Mouse (Mus musculus) natural killer cell, adult 2 months (primary cell): Measurements from ENCODE around the gene Gipr.

ENCODE experiments used
- DNase-seq, 2 experiments: peaks; one replicate each; pipeline ENCODE4 v3.0.0; 2022; ENCODE audit warnings: low spot score in 2 of 2

Gipr gene

DNA sequence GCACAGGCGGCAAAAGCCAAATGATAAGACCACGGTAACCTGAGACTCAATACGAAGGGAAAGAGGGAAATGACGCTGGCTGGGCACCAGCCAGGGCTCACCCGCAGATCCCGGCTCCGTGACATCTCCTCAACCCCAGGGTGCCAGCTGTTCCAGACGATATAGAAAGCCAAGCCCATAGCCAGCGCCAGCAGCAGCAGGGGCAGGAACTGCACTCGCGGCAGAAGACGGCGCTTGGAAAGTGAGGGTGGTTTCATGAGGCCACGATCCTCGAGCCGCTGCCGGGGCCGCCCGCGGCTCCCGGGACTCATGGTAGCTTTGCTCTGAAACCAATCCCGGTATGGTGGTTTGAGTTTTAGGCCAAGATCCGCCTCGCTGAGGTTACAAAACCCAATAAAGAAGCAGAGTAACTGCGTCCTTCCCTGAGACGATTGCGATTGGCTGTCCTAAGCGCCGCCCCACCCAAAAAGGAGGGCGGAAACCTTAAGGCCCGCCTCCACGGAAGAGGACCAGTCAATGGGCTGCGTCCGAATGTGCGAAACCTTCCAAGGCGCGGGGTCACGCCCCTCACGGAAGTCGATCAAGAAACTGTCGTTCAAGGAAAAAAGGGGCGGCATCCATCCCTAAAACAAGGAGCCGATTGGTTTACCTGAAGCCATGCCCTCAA lies 16.9 kb downstream of the Gipr start, which contains the start of gene Qpctl:
Gene Qpctl, minus strand, starts transcription at position 417 of the 667 bp plus-strand sequence.
- peak; percentile 98 to 99 for DNase-seq

DNA sequence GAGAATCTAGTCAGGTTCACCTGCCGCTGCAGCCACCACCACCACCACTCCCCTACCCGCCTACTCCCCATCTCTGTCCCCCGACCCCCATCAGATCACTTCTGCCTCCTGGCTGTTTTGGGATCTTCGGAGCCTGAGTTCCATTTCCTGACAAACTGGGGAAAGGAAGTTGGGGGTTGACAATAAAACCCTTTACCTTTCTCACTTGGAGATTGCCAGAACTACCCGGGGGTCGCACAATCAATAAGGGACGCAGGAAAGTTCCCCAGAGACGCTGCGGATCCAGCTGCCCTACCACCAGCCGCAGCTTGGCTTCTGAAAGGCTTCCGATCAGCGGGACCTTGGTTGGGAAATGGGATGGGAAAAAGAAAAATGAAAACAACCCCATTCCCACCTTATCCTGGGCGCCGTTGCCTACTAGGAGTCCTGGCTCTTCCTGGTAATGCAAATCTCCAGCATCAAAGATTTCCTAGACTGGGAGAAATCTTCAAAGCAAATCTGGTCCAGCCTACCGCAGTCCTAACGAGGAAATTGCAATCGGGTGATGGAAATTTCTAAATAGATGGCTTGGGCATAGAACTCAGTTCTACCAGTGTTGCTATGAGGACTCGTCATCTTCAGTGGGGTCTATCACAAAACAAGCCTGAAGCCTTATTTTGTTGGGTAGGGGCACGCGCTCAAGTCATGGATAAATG lies 17.6 kb downstream of the Gipr start:
- DNase-seq = no peak

DNA sequence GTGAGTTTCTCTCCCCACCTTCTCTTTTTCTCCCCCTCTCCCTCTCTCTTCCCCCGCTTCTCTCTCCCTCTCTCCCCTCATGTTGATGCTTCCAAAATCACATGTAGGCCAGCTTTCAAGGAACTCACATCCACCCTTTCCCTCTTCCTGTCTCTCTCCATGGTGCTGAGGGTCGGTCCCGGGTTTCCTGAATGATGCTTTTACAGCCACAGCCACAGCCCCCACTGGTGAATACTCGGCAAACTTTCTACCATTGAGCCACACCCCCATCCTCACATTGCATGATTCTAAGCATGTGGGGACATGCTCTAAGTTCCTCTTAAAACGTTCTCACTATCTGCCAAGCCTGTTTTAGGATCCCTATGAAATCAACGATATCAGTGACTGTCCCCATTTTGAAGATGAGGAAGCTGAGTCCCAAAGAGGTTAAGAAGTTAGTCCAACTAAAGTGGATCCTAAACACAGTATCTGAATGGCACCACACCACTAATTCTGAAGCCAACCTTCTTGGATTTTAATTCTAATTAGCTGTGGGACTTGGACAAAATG lies 18.4 kb downstream of the Gipr start:
- no peak for DNase-seq

DNA sequence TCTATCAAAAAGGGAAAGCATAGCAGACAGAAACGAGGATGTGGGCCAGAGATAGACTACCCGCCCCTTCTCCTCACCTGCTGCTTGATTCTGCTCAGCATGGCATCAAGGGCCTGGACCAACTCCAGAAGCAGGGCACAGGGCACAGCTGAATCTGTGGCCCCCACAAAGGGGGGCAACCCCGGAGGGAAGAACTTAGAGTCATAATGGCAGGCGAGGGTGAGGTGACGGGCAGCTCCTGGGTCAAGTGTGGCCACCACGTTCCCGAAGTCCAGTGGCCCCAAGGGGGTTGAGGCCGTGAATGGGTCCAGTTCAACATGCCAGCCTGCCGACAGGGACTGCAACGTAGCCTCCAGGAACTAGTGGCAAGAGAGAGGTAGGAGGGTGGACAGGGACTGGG lies 19.1 kb downstream of the Gipr start:
- no peak for DNase-seq

DNA sequence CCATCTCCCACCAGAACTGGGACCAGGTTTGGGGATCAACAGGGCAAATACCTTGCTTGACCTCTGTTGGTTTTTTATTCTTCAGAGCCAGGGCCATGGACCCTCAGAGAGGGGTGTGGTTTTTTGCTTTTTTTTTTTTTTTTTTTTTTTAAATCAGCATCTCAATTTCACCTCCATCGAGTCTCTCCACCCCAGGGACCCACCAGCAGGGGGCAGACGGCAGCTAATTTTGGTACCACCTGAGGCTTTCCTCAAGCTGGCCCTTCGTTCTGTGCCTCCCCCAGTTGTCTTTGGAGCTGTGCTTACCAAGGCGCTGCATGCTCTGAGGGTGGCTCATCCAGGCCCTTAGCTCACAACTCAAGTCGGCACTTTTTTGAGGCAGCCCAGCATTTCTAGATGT lies 28.5 kb downstream of the Gipr start:
- DNase-seq = peak in 1 of 2 experiments; percentile 63

DNA sequence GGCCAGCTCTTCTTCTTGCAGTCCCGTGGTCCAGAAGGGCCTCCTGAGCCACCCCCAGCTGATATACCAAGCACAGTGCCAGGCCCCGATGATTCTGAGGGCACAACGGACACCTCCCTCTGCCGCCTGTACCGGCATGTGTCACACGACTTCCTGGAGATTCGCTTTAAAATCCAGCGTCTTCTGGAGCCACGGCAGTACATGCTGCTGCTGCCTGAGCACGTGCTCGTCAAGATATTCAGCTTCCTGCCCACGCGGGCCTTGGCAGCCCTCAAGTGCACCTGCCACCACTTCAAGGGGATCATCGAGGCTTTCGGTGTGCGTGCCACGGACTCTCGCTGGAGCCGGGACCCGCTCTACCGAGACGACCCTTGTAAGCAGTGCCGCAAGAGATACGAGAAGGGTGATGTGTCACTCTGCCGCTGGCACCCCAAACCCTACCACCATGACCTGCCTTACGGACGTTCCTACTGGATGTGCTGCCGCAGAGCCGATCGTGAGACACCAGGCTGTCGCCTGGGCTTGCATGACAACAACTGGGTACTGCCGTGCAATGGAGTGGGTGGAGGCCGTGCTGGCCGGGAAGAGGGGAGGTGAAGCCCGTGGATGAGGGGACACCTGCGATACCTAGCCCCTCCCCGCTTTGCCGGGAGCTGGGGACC lies 29.1 kb downstream of the Gipr start:
- DNase-seq = no peak

DNA sequence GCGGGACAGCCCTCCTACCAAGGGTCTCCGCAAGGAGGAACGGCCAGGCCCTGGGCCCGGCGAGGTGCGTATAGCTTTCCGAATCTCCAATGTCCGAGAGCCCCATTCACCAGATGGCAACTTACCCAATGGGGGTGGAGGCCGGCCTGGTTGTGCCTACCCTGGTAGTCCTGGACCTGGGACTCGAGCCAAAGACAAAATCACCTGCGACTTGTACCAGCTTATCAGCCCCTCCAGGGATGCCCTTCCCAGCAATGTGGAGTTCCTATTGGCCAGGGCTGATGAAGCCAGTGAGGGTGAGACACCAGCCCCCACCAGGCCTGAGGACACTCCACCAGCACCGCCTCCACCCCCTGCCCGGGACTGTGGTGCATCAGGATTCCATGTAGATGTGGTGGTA lies 29.8 kb downstream of the Gipr start:
- DNase-seq = no peak

DNA sequence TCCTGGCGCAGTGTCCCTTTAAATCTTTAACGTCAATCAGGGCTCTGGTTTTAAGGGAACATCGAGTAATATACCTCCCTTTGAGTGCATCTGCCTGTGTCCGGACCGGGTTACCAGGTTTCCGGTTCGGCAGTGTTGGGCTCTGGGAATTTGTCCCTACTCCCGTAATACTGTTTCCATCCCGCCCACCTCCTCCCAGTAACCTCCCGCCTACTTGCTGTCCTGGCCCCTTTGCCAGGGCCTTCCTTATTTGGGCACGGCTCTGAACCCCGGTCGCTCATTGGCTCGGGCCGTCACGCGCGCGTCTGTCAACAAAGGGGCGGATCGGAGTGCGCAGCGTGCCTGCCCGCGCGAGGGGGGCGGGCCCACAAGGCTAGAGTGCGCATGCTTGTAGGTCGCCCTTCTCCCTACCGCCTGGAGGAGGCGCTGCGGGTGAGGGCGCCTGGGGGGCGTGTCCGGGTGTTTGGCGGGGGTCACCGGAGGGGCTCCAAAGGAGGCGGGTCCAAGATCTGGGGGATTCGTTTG lies 34.5 kb downstream of the Gipr start:
- DNase-seq = peak; percentile 92 to 95

DNA sequence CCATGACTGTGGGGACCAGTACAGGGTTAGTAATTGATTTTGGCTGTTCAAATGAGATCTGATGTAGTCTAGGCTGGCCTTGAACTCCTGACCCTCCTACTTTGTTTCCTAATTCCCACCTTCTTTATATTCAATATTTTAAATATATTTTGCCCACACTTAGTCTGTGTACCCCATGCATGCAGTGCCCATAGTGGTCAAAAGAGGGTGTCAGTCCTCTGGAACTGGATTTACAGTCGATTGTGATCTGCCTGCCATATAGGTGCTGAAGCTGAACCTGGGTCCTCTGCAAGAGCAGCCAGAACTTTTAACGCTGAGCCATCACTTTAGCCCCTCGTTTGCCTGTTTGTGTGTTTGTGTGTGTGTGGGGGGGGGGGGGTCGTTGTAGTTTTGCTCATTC lies 35.3 kb downstream of the Gipr start:
- DNase-seq = peak in 1 of 2 experiments; percentile 19

DNA sequence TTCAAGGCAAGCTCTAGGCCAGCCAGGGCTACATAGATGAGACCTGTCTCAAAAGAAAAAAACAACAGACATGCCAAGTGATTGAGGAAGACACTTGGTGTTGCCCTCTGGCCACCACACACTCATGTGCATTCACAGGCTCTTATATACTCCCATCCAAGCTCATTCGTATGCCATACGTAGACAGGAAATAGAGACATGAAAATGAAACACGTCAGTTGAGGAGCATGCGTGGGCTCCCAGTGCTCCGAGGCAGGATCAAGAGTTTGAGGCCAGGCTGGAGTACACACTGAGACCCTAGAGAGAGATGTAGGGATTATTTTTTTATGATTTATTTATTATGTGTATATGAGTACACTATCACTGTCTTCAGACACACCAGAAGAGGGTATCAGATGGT lies 36.5 kb downstream of the Gipr start:
- no peak for DNase-seq

DNA sequence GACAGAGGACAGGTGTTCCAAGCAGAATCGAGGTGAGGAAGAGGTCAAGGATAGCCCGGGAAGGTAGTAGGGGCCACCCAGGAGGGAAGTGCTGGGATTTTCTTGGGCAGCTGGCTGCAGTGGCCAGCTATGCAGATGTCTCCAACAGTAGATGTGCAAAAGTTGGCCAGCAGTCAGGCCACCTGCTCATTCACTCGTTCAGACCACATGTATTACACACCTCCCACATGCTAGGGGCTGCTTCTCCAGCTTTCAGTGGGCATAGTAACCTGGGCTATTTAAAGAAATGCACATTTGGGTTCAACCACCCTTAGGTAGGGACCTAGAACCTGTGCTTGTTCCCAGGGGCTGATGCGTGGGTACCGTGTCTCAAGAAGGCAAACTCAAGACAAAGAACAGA lies 38.2 kb downstream of the Gipr start:
- no peak for DNase-seq

DNA sequence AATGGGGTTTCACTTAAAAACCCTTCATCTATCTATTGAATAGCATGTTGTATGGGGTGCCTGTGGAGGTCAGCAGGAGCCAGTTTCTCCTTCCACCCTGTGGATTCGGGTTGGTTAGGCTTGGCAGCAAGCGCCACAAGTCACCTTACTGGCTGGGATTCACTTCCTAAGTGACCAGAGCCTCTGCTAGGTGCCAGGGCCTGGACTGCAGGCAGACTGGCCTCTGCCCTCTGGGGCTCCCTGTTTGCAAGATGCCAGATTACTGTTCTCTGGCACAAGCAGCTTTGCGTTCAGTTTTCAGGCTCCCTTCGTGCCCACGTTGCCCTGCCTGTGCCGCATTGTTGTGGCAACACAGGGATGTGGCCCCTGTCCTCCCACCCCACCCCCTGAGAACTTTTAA lies 41.2 kb downstream of the Gipr start:
- DNase-seq = no peak

DNA sequence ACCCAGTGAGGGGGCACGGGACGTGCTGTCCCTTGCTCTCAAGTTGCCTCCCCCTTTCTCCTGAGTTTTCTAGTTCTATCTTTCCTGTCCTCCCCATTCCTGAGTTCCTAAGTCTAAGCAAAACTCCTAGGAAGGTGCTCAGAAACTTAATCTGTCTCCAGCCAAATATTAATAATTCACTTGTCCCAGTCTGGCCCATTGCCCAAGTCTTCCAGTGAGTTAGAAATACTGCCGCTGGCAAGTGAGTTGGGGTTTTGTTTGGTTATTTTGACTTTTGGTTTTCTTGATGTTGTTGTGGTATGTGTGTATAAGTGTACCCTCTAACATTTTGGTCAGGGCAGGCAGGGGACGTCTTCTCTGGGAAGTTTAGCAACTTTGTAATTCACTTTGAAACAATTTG lies 44.2 kb downstream of the Gipr start:
- DNase-seq = no peak

DNA sequence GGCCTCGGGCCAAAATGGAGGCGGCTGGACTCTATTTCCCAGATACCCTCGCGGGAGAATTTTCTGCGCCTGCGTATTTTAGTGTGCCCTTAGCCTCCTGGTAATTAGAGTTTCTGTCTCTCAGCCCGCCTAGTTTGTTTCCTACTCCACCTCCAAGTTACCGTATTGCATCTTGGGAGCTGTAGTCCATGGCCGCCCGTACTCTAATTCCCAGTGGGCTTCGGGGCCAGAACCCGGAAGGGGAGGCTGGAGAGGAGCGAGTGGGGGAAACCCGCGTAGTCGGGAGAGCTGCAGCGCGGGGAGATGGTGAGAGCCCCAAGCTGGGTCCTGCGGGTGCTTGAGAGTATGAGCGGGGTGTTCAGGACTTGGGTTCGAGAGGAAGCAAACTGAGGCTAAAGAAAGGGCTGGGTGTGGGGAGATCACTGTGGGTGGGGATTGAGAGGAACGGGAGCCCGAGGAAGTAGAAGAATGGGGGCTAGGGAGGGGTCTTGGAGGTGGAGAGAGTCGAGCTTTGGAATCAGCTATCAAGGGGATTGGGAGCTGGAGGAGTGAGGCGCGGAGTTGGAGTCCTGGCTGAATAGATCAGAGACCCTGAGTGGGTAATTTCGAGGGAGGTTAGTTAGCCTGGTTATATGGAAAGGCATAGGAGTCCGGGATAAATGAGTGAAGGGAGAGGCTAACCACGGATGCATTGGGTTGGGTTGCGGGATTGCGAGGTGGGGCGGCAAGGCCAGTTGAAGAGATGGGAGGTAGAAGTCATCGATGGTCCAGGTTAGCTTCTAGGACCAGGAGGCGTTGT lies 46.1 kb downstream of the Gipr start, which contains the start of gene Fbxo46:
Gene Fbxo46, plus strand, starts transcription at position 229 of the 799 bp plus-strand sequence.
- DNase-seq = peak; percentile 94 to 95

DNA sequence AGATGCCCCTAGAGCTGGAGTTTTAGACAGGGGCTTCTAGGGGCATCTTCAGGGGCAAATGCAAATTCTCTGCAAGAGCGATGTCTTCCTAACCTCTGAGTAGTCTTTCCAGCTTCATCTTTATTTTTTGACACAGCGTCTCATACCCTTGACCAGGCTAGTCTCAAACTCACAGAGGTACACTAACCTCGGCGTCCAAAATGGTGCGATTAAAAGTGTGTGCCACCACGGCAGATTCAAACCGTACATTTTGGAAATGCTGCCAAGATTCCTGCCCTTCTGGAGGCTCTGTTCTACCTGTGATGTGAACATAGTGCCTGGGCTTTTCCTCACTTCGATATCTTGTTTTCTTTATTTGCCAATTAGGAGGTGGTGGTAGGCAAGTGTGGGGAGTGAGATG lies 46.8 kb downstream of the Gipr start:
- no peak for DNase-seq

DNA sequence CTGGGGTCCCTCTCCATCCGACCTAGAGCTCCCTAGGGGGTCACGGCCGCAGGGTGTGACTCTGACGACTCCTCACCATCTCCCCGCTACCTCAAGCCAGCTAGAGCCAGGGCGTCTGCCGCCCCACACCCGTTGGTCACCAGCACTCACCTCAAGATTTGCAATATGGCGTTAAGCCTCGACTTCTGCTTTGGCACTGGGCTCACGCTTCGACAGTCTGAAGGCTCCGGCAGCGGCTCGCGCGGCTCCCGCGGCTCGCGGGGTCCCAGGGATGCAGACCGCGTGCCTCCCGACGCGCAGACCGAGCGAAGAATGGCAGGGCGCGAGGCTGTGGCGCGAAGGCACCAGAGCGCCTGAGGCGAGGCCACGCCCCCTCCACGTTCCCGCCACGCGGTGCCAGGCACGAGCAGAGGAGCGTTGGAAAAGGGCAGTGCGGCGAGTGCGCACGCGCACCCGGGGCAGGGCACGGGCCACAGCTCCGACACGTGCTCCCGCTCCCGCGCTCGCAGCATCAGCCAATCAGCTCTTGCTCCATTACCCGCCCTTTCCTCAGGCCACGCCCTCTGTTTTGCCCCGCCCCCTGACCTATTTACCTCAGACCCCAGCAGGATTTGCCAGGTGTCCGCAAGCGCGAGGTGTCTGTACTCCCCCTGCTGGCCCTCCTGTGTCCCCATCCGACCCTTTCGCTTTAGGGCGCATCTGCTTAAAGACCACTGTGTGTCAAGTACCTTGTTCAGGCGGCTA lies 47.7 kb downstream of the Gipr start, which contains the start of gene Gm4969:
Gene Gm4969, minus strand, starts transcription at position 341 of the 744 bp plus-strand sequence.
- no peak for DNase-seq

DNA sequence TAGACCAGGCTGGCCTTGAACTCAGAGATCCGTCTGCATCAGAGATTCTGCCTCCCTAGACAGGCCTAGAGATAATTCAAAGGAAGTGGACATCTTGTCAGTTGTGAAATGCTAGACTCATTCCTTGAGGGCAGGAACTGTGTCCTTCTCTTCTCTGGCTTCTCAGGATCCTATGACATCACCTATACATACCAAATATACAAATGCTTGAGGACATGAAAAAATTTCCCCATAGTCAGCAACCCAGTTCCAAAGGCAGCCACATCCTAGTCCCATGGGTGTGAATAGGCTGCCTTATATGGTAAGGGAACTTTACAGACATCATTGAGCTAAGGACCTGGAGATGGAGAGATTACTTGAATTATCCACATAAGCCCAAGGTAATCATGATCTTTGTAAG lies 56.4 kb downstream of the Gipr start:
- no peak for DNase-seq

DNA sequence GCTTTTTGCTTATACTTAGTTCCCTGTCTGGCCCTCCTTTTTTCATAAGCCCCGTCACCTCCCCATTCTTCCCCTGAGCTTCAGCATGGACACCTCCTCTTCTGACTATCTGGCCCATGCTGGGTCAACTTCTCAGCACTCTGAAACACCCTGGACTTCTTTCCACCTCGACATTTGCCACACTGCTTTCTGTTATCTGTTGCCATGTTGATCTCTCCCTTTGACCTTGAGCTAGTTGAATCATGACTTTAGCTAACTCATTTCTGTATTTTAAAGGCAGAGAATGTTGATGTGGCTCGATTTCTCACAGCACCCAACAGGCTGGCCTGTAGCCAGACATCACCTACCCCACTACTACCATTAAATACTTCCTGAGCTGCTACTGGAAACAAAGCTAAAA lies 58.5 kb downstream of the Gipr start:
- no peak for DNase-seq
